Mouse (Mus musculus): ENCODE results near the gene Tatdn3. TPM values are rescaled to one million over a fixed set of nuclear protein-coding genes. Genes with fewer than 3 reads are reported as not detected.
"Not testable (repeated sequence)": the region's sequence is repeated elsewhere in the genome, so short reads cannot be mapped to it uniquely, and the experiment has no call there.

The Tatdn3 gene
- polyA plus RNA-seq, 2 experiments = 15.7 to 27.8 TPM

- DNase-seq (ENCODE audit: low spot score) (no peak), ATAC-seq (ENCODE audit: low FRiP score, low read depth) (no peak)
- H3K36me3 ChIP-seq (ENCODE audit: control insufficient read depth, insufficient read depth, low read length) = no peaks in the 10 kb centered on the region
- TF ChIP-seq POLR2A (IDR thresholded peaks at IDR 0.05; ENCODE audit: borderline replicate concordance, extremely low read depth, insufficient read depth, insufficient read length) = no peak
- no peak within 1 kb of the TSS for H3K9ac ChIP-seq (ENCODE audit: low read depth, low read length, severe bottlenecking)
- H3K4me3 ChIP-seq (replicated peaks; ENCODE audit: low read length) = no peak within 1 kb of the TSS
- H3K9me3 ChIP-seq (ENCODE audit: control insufficient read depth, low read length) = no peaks in the 10 kb centered on the region
- no peaks in the 10 kb centered on the region for H3K27me3 ChIP-seq (ENCODE audit: control insufficient read depth, insufficient read depth, low read length)
- 86% methylated on average over 6 of the region's 6 CpGs for WGBS
- H3K4me1 ChIP-seq (ENCODE audit: control insufficient read depth, insufficient read depth, low read length) = no peaks in the 10 kb centered on the region
- H3K27ac ChIP-seq (replicated peaks; ENCODE audit: low read depth, low read length) = no peak within 1 kb of the TSS
- no peak within 1 kb of the TSS for H3K4me2 ChIP-seq (replicated peaks; ENCODE audit: low read depth, low read length, severe bottlenecking)
These were observed 26.0 kb downstream of the Tatdn3 start, which contains the start of gene Spata45 for GRCm38 (mm10) chr1:191036554-191037334. Spata45 (plus strand) TSS chr1:191036639.

DNA sequence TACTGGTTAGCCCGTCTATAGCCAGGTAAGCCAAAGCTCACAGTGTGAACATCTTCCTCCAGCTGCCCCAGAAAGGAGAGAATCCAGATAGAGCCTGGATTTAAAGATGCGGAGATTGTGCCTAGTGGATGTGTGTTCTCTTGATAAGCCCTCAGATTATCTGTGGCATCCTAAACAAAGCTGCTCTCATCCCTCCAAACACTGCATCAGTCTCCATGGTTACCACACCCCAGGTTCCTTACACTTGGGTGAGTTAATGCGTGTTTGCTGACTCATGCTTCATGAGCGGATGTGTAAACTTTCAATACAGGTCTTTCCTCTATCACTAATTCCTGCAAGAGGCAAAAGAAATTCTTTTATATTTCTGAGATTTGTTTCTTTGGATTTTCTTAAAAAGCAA is 27.1 kb downstream of the Tatdn3 start:
- TF ChIP-seq POLR2A (IDR thresholded peaks at IDR 0.05; ENCODE audit: borderline replicate concordance, extremely low read depth, insufficient read depth, insufficient read length) = no peak
- 42% methylated on average over 4 of the region's 4 CpGs for WGBS
- DNase-seq (ENCODE audit: low spot score) (no peak), ATAC-seq (ENCODE audit: low FRiP score, low read depth) (no peak)
- Histone ChIP-seq H3K27ac (replicated peaks; ENCODE audit: low read depth, low read length) (no peak overlapping the region), H3K9me3 (ENCODE audit: control insufficient read depth, low read length) (no peaks in the 10 kb centered on the region), H3K4me1 (ENCODE audit: control insufficient read depth, insufficient read depth, low read length) (no peaks in the 10 kb centered on the region), H3K4me3 (replicated peaks; ENCODE audit: low read length) (no peak overlapping the region), H3K36me3 (ENCODE audit: control insufficient read depth, insufficient read depth, low read length) (no peaks in the 10 kb centered on the region), H3K9ac (ENCODE audit: low read depth, low read length, severe bottlenecking) (no peak overlapping the region), H3K4me2 (replicated peaks; ENCODE audit: low read depth, low read length, severe bottlenecking) (no peak overlapping the region), H3K27me3 (ENCODE audit: control insufficient read depth, insufficient read depth, low read length) (no peaks in the 10 kb centered on the region)

- H3K36me3 ChIP-seq (ENCODE audit: control insufficient read depth, insufficient read depth, low read length); H3K4me2 ChIP-seq (replicated peaks; ENCODE audit: low read depth, low read length, severe bottlenecking); DNase-seq (ENCODE audit: low spot score); ATAC-seq (ENCODE audit: low FRiP score, low read depth); H3K4me3 ChIP-seq (replicated peaks; ENCODE audit: low read length); H3K27ac ChIP-seq (replicated peaks; ENCODE audit: low read depth, low read length); H3K9me3 ChIP-seq (ENCODE audit: control insufficient read depth, low read length); H3K9ac ChIP-seq (ENCODE audit: low read depth, low read length, severe bottlenecking); H3K27me3 ChIP-seq (ENCODE audit: control insufficient read depth, insufficient read depth, low read length); H3K4me1 ChIP-seq (ENCODE audit: control insufficient read depth, insufficient read depth, low read length): not testable (repeated sequence)
- WGBS = 74% methylated on average over 6 of the region's 6 CpGs
These were observed 31.8 kb downstream of the Tatdn3 start for GRCm38 (mm10) chr1:191030922-191031425.

- H3K4me1 ChIP-seq (ENCODE audit: control insufficient read depth, insufficient read depth, low read length) = 0 out of 2 replicates have a peak, but pooled peaks cover 6% of the 10 kb centered on the region
- H3K4me2 ChIP-seq (replicated peaks; ENCODE audit: low read depth, low read length, severe bottlenecking) = no peak overlapping the region
- H3K36me3 ChIP-seq (ENCODE audit: control insufficient read depth, insufficient read depth, low read length) = no peaks in the 10 kb centered on the region
- TF ChIP-seq POLR2A (IDR thresholded peaks at IDR 0.05; ENCODE audit: borderline replicate concordance, extremely low read depth, insufficient read depth, insufficient read length) = no peak
- no peak overlapping the region for H3K4me3 ChIP-seq (replicated peaks; ENCODE audit: low read length)
- H3K27ac ChIP-seq (replicated peaks; ENCODE audit: low read depth, low read length) = no peak overlapping the region
- H3K9me3 ChIP-seq (ENCODE audit: control insufficient read depth, low read length) = no peaks in the 10 kb centered on the region
- ATAC-seq (ENCODE audit: low FRiP score, low read depth) (no peak), DNase-seq (ENCODE audit: low spot score) (no peak)
- 66% methylated on average over 10 of the region's 10 CpGs for WGBS
- no peak overlapping the region for H3K9ac ChIP-seq (ENCODE audit: low read depth, low read length, severe bottlenecking)
- no peaks in the 10 kb centered on the region for H3K27me3 ChIP-seq (ENCODE audit: control insufficient read depth, insufficient read depth, low read length)
These were observed 32.5 kb downstream of the Tatdn3 start for GRCm38 (mm10) chr1:191030182-191030581.

GRCm38 (mm10) chr1:191026021-191026713 is 36.6 kb downstream of the Tatdn3 start, which contains the start of gene Flvcr1:
Flvcr1 (minus strand) TSS chr1:191026158.
- WGBS = 0% methylated on average over 36 of the region's 50 CpGs
- Histone ChIP-seq H3K4me1 (ENCODE audit: control insufficient read depth, insufficient read depth, low read length) (peaks cover 14% of the 10 kb centered on the region), H3K27me3 (ENCODE audit: control insufficient read depth, insufficient read depth, low read length) (no peaks in the 10 kb centered on the region), H3K9ac (ENCODE audit: low read depth, low read length, severe bottlenecking) (peak within 1 kb of the TSS; percentile 86), H3K4me3 (replicated peaks; ENCODE audit: low read length) (peak within 1 kb of the TSS; percentile 80), H3K27ac (replicated peaks; ENCODE audit: low read depth, low read length) (peak within 1 kb of the TSS; percentile 76), H3K4me2 (replicated peaks; ENCODE audit: low read depth, low read length, severe bottlenecking) (peak within 1 kb of the TSS; percentile 91), H3K9me3 (ENCODE audit: control insufficient read depth, low read length) (no peaks in the 10 kb centered on the region), H3K36me3 (ENCODE audit: control insufficient read depth, insufficient read depth, low read length) (no peaks in the 10 kb centered on the region; the same call in 1 of the 2 replicates)
- peak; percentile 36; the same call in 1 of the 2 replicates for TF ChIP-seq POLR2A (IDR thresholded peaks at IDR 0.05; ENCODE audit: borderline replicate concordance, extremely low read depth, insufficient read depth, insufficient read length)
- peak; percentile 99 for ATAC-seq (ENCODE audit: low FRiP score, low read depth)
- peak; percentile 99 for DNase-seq (ENCODE audit: low spot score)

Measured in limb, embryonic 14.5 days (tissue).